Mouse (Mus musculus) liver, embryonic 12.5 days (tissue): ENCODE data around the gene Ndc80. TPM values are rescaled to one million over a fixed set of nuclear protein-coding genes. Genes with fewer than 3 reads are reported as not detected.
"Not testable (repeated sequence)": the region's sequence is repeated elsewhere in the genome, so short reads cannot be mapped to it uniquely, and the experiment has no call there.

Experiments used
- ATAC-seq: fragments of 200-750 bp; cut with Nextera tagmentation; 2 replicates; pipeline ENCODE4 v1.8.0; 2017; ENCODE audit warnings: moderate number of reproducible peaks, mild to moderate bottlenecking, moderate library complexity
- H3K27ac ChIP-seq: fragments of 300-500 bp; sonication (generic); 2 replicates; pipeline ENCODE4 v1.5.1; 2016; ENCODE audit warnings: mild to moderate bottlenecking
- H3K27me3 ChIP-seq: fragments of 300-500 bp; sonication (generic); replicated peaks from 2 replicates; pipeline ENCODE4 v1.6.1; 2016; ENCODE audit warnings: mild to moderate bottlenecking, moderate library complexity
- H3K36me3 ChIP-seq: fragments of 300-500 bp; sonication (generic); 2 replicates; pipeline ENCODE4 v1.6.1; 2016; ENCODE audit warnings: mild to moderate bottlenecking, moderate library complexity
- H3K4me1 ChIP-seq: fragments of 300-500 bp; sonication (generic); 2 replicates; pipeline ENCODE4 v1.6.1; 2016
- H3K4me2 ChIP-seq: fragments of 300-500 bp; sonication (generic); 2 replicates; pipeline ENCODE4 v1.6.1; 2016; ENCODE audit warnings: mild to moderate bottlenecking, moderate library complexity
- H3K4me3 ChIP-seq: fragments of 300-500 bp; sonication (generic); 2 replicates; pipeline ENCODE4 v1.5.1; 2016; ENCODE audit warnings: mild to moderate bottlenecking, moderate library complexity
- H3K9ac ChIP-seq: fragments of 300-500 bp; sonication (generic); 2 replicates; pipeline ENCODE4 v1.6.1; 2016; ENCODE audit warnings: mild to moderate bottlenecking, moderate library complexity
- H3K9me3 ChIP-seq: fragments of 300-500 bp; sonication (generic); replicated peaks from 2 replicates; pipeline ENCODE4 v1.6.1; 2016; ENCODE audit warnings: mild to moderate bottlenecking, moderate library complexity
- WGBS: fragments of 180-500 bp; shearing (Covaris S2); methylation state at CpG from one replicate; pipeline ENCODE4 v1.1.7; 2016; ENCODE audit not compliant: insufficient replicate concordance; 5-methylcytosine and 5-hydroxymethylcytosine counted together
- polyA plus RNA-seq: library from polyadenylated mRNA; unstranded; fragments of >200 nt; fragmentation: Nextera tagmentation; extraction: Ambion mirVana; gene quantifications from 2 replicates; pipeline ENCODE4 v1.2.1, GENCODE M21; 2016

Ndc80 gene
- polyA plus RNA-seq, 1 experiment from 2014 or later: 37.7 TPM

DNA sequence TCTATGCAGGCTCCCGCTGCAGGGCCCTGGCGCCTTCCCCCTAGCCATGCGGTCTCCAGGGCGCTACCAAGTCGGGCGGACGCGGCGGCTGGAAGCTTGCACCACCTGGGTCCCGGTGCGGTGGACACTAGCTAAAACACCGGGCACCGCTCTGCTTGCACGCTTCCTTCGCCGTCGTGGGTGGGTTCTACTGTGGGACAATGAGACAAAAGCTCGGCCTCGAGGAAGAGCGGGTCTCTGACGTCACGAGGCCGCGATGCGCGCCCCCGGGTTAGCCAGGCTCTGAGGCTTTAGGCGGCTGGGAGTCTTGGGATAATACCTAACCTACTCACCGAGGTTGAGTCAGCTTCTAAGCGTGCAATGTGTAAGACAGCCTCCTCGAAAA lies 51.0 kb downstream of the Ndc80 start:
- peak; percentile 60 for ATAC-seq
- H3K27me3 ChIP-seq: no peaks in the 10 kb centered on the region
- peak overlapping the region; percentile 93 for H3K4me2 ChIP-seq
- peaks cover 52% of the 10 kb centered on the region for H3K4me1 ChIP-seq
- H3K27ac ChIP-seq: peak overlapping the region; percentile 95
- H3K9me3 ChIP-seq: no peaks in the 10 kb centered on the region
- peak overlapping the region; percentile 93 for H3K9ac ChIP-seq
- no peaks in the 10 kb centered on the region for H3K36me3 ChIP-seq
- under 1% methylated on average over 31 of the region's 31 CpGs for WGBS
- peak overlapping the region; percentile 86 for H3K4me3 ChIP-seq

DNA sequence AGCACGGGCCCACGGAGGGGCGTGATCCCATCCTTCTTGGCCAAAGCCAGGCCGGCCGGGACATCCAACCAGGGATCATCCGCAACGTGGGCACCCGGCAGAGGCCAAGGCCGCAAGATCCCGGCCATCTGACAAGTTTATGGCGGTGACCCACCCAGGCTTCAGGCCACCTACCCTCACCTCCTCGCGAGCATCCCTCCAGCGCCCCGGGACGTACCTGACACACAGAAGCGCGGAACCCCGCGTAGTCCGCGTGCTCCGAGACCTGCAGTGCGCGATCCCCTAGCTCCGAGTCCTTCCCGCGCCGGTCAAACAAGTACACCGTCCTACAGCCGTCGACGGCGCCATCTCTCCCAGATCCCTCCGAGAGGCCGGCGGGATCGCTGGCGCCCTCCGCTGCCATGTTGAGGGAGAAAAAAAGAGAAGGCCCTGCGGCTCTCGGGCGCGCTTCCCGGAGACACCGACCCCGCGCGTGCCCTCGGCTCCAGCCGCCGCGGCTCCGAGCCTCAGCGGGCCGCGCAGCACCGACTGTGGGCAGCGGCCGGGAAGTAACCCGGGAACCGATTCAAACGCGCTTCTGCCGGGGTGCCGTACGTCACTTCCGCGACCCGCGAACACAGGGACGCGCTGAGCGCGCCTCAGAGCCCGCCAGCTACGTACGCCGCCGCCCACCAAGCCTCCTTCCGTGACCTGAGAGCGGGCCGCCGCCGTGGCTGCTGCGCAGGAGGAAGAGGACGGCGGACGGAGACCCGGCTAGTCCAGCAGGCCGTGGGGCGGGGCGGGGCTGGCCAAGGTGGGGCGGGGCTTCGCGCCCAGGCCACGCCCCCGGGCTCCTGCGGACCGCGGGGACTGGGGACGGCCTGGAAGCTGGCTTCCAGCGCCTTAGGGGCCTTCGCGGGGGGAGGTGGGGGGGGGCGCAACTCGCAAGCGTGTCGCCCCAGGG lies 51.6 kb downstream of the Ndc80 start, which contains the start of gene Smchd1:
Gene Smchd1, minus strand, starts transcription at position 582 of the 943 bp plus-strand sequence.
- Histone ChIP-seq H3K4me1 (peaks cover 52% of the 10 kb centered on the region), H3K9me3 (no peaks in the 10 kb centered on the region), H3K27me3 (no peaks in the 10 kb centered on the region), H3K9ac (peak within 1 kb of the TSS; percentile 93), H3K36me3 (0 out of 2 replicates have a peak, but pooled peaks cover 2% of the 10 kb centered on the region), H3K4me2 (peak within 1 kb of the TSS; percentile 93), H3K4me3 (peak within 1 kb of the TSS; percentile 86), H3K27ac (peak within 1 kb of the TSS; percentile 95)
- under 1% methylated on average over 102 of the region's 109 CpGs for WGBS
- peak; percentile 96 for ATAC-seq

DNA sequence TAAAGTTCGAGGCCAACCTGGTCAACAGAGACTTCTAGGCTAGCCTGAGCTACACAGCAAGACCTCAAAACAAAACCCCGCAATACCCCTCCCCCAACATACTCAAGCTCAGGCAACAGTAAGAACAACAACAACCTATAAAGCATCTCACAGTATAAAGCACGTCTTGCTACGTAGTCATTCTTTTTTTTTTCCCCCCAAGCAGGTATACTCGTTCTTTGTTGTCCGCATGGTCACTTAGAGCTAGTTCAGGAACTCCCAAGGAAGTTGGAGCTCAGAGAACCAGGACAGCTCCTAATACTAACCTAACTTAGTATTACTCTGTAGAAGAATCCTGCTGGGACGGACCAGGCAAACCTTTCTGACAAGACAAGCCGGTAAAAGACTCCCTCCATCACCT lies 52.5 kb downstream of the Ndc80 start:
- Histone ChIP-seq H3K4me2 (peak overlapping the region; percentile 93), H3K27ac (peak overlapping the region; percentile 95)
- 10% methylated on average over 8 of the region's 8 CpGs for WGBS

DNA sequence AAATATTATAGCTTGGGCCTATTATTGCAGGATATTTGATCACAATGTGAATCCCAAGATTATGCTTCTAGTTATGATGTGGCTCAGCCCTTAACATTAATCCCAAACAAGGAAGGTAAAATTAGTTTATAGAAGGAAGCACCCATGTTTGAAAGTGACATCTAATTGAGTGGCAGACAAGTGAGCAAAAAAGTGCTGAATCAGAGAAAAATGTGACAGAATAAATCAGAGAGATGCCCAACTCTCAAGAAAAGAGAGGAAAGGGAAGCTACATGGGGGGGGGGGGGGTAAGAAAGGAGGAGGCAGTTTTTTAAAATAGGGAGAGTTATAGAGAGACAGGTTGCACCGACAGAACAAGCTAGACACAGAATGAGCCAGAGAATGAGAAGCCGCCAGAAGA lies 55.4 kb downstream of the Ndc80 start:
- 71% methylated on average over 2 of the region's 2 CpGs for WGBS
- no peak overlapping the region for H3K27ac ChIP-seq
- no peaks in the 10 kb centered on the region for H3K9me3 ChIP-seq
- no peak overlapping the region for H3K4me3 ChIP-seq
- 0 out of 2 replicates have a peak, but pooled peaks cover 2% of the 10 kb centered on the region for H3K36me3 ChIP-seq
- no peaks in the 10 kb centered on the region for H3K27me3 ChIP-seq
- no peak overlapping the region for H3K4me2 ChIP-seq
- H3K4me1 ChIP-seq: peaks cover 45% of the 10 kb centered on the region
- ATAC-seq: no peak
- H3K9ac ChIP-seq: no peak overlapping the region

More for the DNA sequence above, 52.5 kb downstream of the Ndc80 start:
- Histone ChIP-seq H3K27me3 (no peaks in the 10 kb centered on the region), H3K9me3 (no peaks in the 10 kb centered on the region), H3K36me3 (0 out of 2 replicates have a peak, but pooled peaks cover 2% of the 10 kb centered on the region), H3K4me3 (peak overlapping the region; percentile 86), H3K9ac (peak overlapping the region; percentile 93), H3K4me1 (peaks cover 43% of the 10 kb centered on the region)
- ATAC-seq: no peak

DNA sequence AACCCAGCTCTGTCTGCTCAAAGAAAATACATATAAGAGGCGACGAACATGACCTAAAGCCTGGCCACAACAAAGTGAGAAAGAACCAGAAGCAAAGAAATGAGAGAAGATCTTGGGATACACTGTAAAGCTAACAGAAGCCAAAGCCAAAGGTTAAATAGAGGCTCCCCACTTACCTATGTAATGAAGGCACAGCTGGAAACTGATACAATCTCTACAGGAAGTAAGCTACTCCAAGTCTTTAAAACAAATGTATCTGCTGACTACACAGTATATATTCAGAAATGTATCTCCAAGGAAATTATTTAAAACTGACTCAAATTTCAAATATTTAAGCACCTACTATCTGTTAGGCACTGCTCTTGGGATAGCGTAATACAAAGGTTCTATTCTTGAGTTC lies 66.3 kb downstream of the Ndc80 start:
- no peaks in the 10 kb centered on the region for H3K4me1 ChIP-seq
- no peak overlapping the region for H3K4me2 ChIP-seq
- no peak overlapping the region for H3K27ac ChIP-seq
- H3K36me3 ChIP-seq: peaks cover 86% of the 10 kb centered on the region
- no peak overlapping the region for H3K9ac ChIP-seq
- H3K9me3 ChIP-seq: no peaks in the 10 kb centered on the region
- 90% methylated on average over 3 of the region's 3 CpGs for WGBS
- no peak for ATAC-seq
- H3K27me3 ChIP-seq: no peaks in the 10 kb centered on the region
- H3K4me3 ChIP-seq: no peak overlapping the region

DNA sequence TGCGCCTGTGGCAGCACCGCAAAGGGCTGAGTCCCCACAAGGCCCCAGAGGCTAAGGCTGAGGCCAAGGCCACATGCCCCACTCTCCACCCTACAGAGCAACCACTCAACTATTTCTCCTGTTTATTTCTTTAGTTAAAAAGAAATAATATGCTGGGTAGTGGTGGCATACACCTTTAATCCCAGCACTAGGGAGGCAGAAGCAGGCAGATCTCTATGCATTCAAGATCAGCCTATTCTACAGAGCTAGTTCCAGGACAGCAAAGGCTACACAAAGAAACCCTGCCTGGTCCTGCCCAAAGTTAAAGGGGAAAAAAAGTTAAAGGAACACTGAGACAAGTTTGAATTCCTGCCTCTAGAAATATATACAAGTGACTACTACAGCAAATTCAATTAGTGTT lies 66.8 kb downstream of the Ndc80 start, which contains the start of gene Gm4707:
Gene Gm4707, minus strand, starts transcription at position 101 of the 400 bp plus-strand sequence.
- H3K9me3 ChIP-seq: no peaks in the 10 kb centered on the region
- H3K9ac ChIP-seq: no peak within 1 kb of the TSS
- no peak within 1 kb of the TSS for H3K4me2 ChIP-seq
- H3K4me1 ChIP-seq: no peaks in the 10 kb centered on the region
- no peak within 1 kb of the TSS for H3K4me3 ChIP-seq
- no peaks in the 10 kb centered on the region for H3K27me3 ChIP-seq
- WGBS: 96% methylated on average over 2 of the region's 2 CpGs
- no peak within 1 kb of the TSS for H3K27ac ChIP-seq
- ATAC-seq: no peak
- H3K36me3 ChIP-seq: peaks cover 86% of the 10 kb centered on the region

DNA sequence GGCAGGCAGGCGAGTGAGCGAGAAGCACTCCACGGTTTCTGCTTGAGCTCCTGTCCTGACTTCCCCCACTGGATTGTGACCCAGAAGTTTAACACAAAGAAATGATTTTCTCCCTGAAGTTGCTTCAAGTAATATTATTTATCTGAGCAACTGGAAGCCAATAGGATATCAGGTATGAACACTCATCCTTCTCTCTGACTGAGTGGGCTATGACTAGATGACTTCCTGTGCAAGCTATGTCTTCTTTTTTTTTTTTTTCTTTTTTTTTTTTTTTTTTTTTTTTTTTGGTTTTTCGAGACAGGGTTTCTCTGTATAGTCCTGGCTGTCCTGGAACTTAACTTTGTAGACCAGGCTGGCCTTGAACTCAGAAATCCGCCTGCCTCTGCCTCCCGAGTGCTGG lies 69.3 kb downstream of the Ndc80 start:
- H3K27me3 ChIP-seq, H3K4me1 ChIP-seq, H3K9ac ChIP-seq, H3K4me2 ChIP-seq, H3K9me3 ChIP-seq, H3K27ac ChIP-seq, H3K4me3 ChIP-seq, ATAC-seq: not testable (repeated sequence)
- 90% methylated on average over 6 of the region's 6 CpGs for WGBS
- peaks cover 82% of the 10 kb centered on the region for H3K36me3 ChIP-seq

Other genes starting within 250 kb of the Ndc80 start
- gene Emilin2, start 214.9 kb downstream of the Ndc80 start, polyA plus RNA-seq: 28.9 and 31.1 TPM in 2 replicates
- 1.7 and 2.8 TPM in 2 replicates for gene Gm4707, start 66.9 kb downstream of the Ndc80 start, polyA plus RNA-seq
- gene Smchd1, start 51.5 kb downstream of the Ndc80 start, polyA plus RNA-seq: 49.4 and 50.1 TPM in 2 replicates
- gene Spdya, start 25.2 kb upstream of the Ndc80 start, polyA plus RNA-seq: 0.21 and 0.37 TPM in 2 replicates
- gene Wdr43, start 89.0 kb upstream of the Ndc80 start, polyA plus RNA-seq: 86.3 and 88.7 TPM in 2 replicates
- gene Togaram2, start 146.4 kb upstream of the Ndc80 start, polyA plus RNA-seq: 0.07 TPM in 1 of 2 replicates, not detected in the other
- gene Pcare, start 226.0 kb upstream of the Ndc80 start, polyA plus RNA-seq: 0.02 TPM in 1 of 2 replicates, not detected in the other
- 0.35 and 0.87 TPM in 2 replicates for gene Clip4, start 241.6 kb upstream of the Ndc80 start, polyA plus RNA-seq